Mouse (Mus musculus) layer of hippocampus, adult 9-11 months (tissue): ENCODE measurements around the gene Dmp1.

ENCODE experiments used
- DNase-seq: peaks from one replicate; pipeline ENCODE4 v3.0.0; 2022

The Dmp1 gene

GRCm38 (mm10) chr5:104202351-104202750, at the start of gene Dmp1:
Dmp1 (plus strand) TSS chr5:104202613.
- no peak for DNase-seq

GRCm38 (mm10) chr5:104157701-104158100, 44.7 kb upstream of the Dmp1 start:
- no peak for DNase-seq

- peak; percentile 85 for DNase-seq
These were observed 43.9 kb upstream of the Dmp1 start for GRCm38 (mm10) chr5:104158332-104159052.

- DNase-seq, result no peak
These were observed 41.8 kb upstream of the Dmp1 start for GRCm38 (mm10) chr5:104160581-104160980.

GRCm38 (mm10) chr5:104161390-104161789, 41.0 kb upstream of the Dmp1 start:
- DNase-seq, result no peak

GRCm38 (mm10) chr5:104163536-104163935, 38.9 kb upstream of the Dmp1 start:
- DNase-seq, result no peak

GRCm38 (mm10) chr5:104170412-104170811, 32.0 kb upstream of the Dmp1 start, which contains the start of gene Dspp:
Dspp (plus strand) TSS chr5:104170712.
- no peak for DNase-seq

GRCm38 (mm10) chr5:104173094-104173493, 29.3 kb upstream of the Dmp1 start:
- DNase-seq, result peak; percentile 47

- no peak for DNase-seq
These were observed 18.7 kb upstream of the Dmp1 start for GRCm38 (mm10) chr5:104183743-104184142.

- no peak for DNase-seq
These were observed 15.1 kb upstream of the Dmp1 start for GRCm38 (mm10) chr5:104187281-104187680.

- peak; percentile 76 for DNase-seq
These were observed 7.3 kb upstream of the Dmp1 start for GRCm38 (mm10) chr5:104195086-104195485.

GRCm38 (mm10) chr5:104201153-104201950, 1.1 kb upstream of the Dmp1 start:
- DNase-seq, result no peak

- no peak for DNase-seq
These were observed 10.1 kb downstream of the Dmp1 start for GRCm38 (mm10) chr5:104212531-104212930.

GRCm38 (mm10) chr5:104218926-104219325, 16.5 kb downstream of the Dmp1 start:
- DNase-seq, result peak; percentile 6

- no peak for DNase-seq
These were observed 21.9 kb downstream of the Dmp1 start for GRCm38 (mm10) chr5:104224299-104224698.

GRCm38 (mm10) chr5:104224750-104225149, 22.3 kb downstream of the Dmp1 start:
- no peak for DNase-seq

- no peak for DNase-seq
These were observed 26.1 kb downstream of the Dmp1 start for GRCm38 (mm10) chr5:104228497-104228896.

- DNase-seq, result no peak
These were observed 34.3 kb downstream of the Dmp1 start for GRCm38 (mm10) chr5:104236741-104237140.

- peak; percentile 14 for DNase-seq
These were observed 37.4 kb downstream of the Dmp1 start for GRCm38 (mm10) chr5:104239674-104240378.

GRCm38 (mm10) chr5:104244261-104244660, 41.8 kb downstream of the Dmp1 start:
- DNase-seq, result no peak

- DNase-seq, result no peak
These were observed 49.4 kb downstream of the Dmp1 start for GRCm38 (mm10) chr5:104251811-104252210.

- DNase-seq, result no peak
These were observed 54.2 kb downstream of the Dmp1 start for GRCm38 (mm10) chr5:104256585-104256984.

GRCm38 (mm10) chr5:104261908-104262461, 59.6 kb downstream of the Dmp1 start:
- no peak for DNase-seq
